Mouse (Mus musculus) gastrocnemius, postnatal 4 days (tissue): ENCODE results near the gene Psmb2. TPM values are rescaled to one million over a fixed set of nuclear protein-coding genes. Genes with fewer than 3 reads are reported as not detected.

Experiments
- DNase-seq, 2 experiments: peaks; one replicate each; pipeline ENCODE4 v3.0.0; 2021 to 2022; ENCODE audit warnings: low spot score in 2 of 2, mixed read lengths in 2 of 2
- total RNA-seq, 2 experiments: library from RNA; stranded (reverse); gene quantifications; 2 replicates each; pipeline ENCODE4 v1.2.3; 2021

Psmb2 gene
- total RNA-seq, 2 experiments from 2014 or later: 136 to 164 TPM

- no peak for DNase-seq
Observed at GRCm38 (mm10) chr4:126752024-126752607, 74.7 kb downstream of the Psmb2 start.

- DNase-seq: peak in 1 of 2 experiments; percentile 21
Observed at GRCm38 (mm10) chr4:126752608-126753141, 75.2 kb downstream of the Psmb2 start.

GRCm38 (mm10) chr4:126753268-126754230 lies 76.1 kb downstream of the Psmb2 start, which contains the start of the genes Ncdn and AU040320:
TSS of gene Ncdn (minus strand) at chr4:126753438.
TSS of gene AU040320 (plus strand) at chr4:126753544.
- DNase-seq: peak; percentile 95 to 97

GRCm38 (mm10) chr4:126754231-126754611 lies 76.8 kb downstream of the Psmb2 start:
- DNase-seq: no peak

- DNase-seq: no peak
Observed at GRCm38 (mm10) chr4:126754736-126755374, 77.4 kb downstream of the Psmb2 start.

- DNase-seq: peak in 1 of 2 experiments; percentile 11
Observed at GRCm38 (mm10) chr4:126756766-126757165, 79.3 kb downstream of the Psmb2 start.

- peak in 1 of 2 experiments; percentile 4 for DNase-seq
Observed at GRCm38 (mm10) chr4:126758299-126758698, 80.9 kb downstream of the Psmb2 start.

Other genes starting within 250 kb of the Psmb2 start
- gene Ago3, start 248.1 kb upstream of the Psmb2 start, total RNA-seq: 10 to 100 TPM; 14.1 to 17.5 TPM
- 10 to 100 TPM; 16.8 to 17.0 TPM for gene Ago1, start 209.0 kb upstream of the Psmb2 start, total RNA-seq
- gene Ago4, start 144.2 kb upstream of the Psmb2 start, total RNA-seq: 1 to 10 TPM; 2.9 to 3.2 TPM
- gene Clspn, start 120.7 kb upstream of the Psmb2 start, total RNA-seq: 10 to 100 TPM; 12.0 to 12.9 TPM
- gene 5730409E04Rik, start 67.8 kb upstream of the Psmb2 start, total RNA-seq: 10 to 100 TPM; 12.4 to 13.0 TPM
- not detected for gene Tfap2e, start 58.6 kb downstream of the Psmb2 start, total RNA-seq
- 10 to 100 TPM; 18.8 to 19.4 TPM for gene Ncdn, start 75.8 kb downstream of the Psmb2 start, total RNA-seq
- gene AU040320, start 75.9 kb downstream of the Psmb2 start, total RNA-seq: 10 to 100 TPM; 28.6 to 30.6 TPM